Mouse (Mus musculus) granulocyte monocyte progenitor cell, adult 5-6 weeks (primary cell): ENCODE measurements around the gene Ror1. TPM values are rescaled to one million over a fixed set of nuclear protein-coding genes. Genes with fewer than 3 reads are reported as not detected.

ENCODE experiments used
- ATAC-seq: replicated peaks from 2 replicates; pipeline ENCODE4 v1.8.0; 2016; ENCODE audit warnings: mild to moderate bottlenecking, moderate TSS enrichment, inconsistent platforms; ENCODE audit not compliant: poor library complexity, severe bottlenecking
- total RNA-seq, 2 experiments: library from RNA; stranded (forward) in 1 of 2; stranded (reverse) in 1 of 2; fragments of 200-712, 200-1000 nt in 1 of 2; fragments of >200 nt in 1 of 2; fragmentation: Nextera tagmentation in 1 of 2; gene quantifications; 2 replicates each; pipeline ENCODE4 v1.2.3; 2014 to 2017

The Ror1 gene
- total RNA-seq, 2 experiments from 2014 or later = not detected

GRCm38 (mm10) chr4:100363666-100364065 lies 268.1 kb downstream of the Ror1 start:
- ATAC-seq = no peak

GRCm38 (mm10) chr4:100368691-100369090 lies 273.1 kb downstream of the Ror1 start:
- no peak for ATAC-seq

- no peak for ATAC-seq
These were observed 274.1 kb downstream of the Ror1 start for GRCm38 (mm10) chr4:100369541-100370174.

- ATAC-seq = no peak
These were observed 277.2 kb downstream of the Ror1 start for GRCm38 (mm10) chr4:100372806-100373205.

- ATAC-seq = no peak
These were observed 278.2 kb downstream of the Ror1 start for GRCm38 (mm10) chr4:100373780-100374179.

GRCm38 (mm10) chr4:100375286-100375685 lies 279.7 kb downstream of the Ror1 start:
- no peak for ATAC-seq

GRCm38 (mm10) chr4:100376163-100376562 lies 280.6 kb downstream of the Ror1 start:
- no peak for ATAC-seq

- ATAC-seq = no peak
These were observed 281.6 kb downstream of the Ror1 start for GRCm38 (mm10) chr4:100377231-100377630.

GRCm38 (mm10) chr4:100377996-100378395 lies 282.4 kb downstream of the Ror1 start:
- no peak for ATAC-seq

- ATAC-seq = peak; percentile 61
These were observed 286.2 kb downstream of the Ror1 start for GRCm38 (mm10) chr4:100381760-100382159.

GRCm38 (mm10) chr4:100386272-100386988 lies 290.8 kb downstream of the Ror1 start:
- ATAC-seq = no peak

GRCm38 (mm10) chr4:100390436-100390835 lies 294.8 kb downstream of the Ror1 start:
- ATAC-seq = no peak

GRCm38 (mm10) chr4:100391021-100391420 lies 295.4 kb downstream of the Ror1 start:
- no peak for ATAC-seq

GRCm38 (mm10) chr4:100393374-100394061 lies 297.9 kb downstream of the Ror1 start:
- ATAC-seq = no peak

GRCm38 (mm10) chr4:100395407-100395806 lies 299.8 kb downstream of the Ror1 start:
- ATAC-seq = no peak

- ATAC-seq = no peak
These were observed 302.5 kb downstream of the Ror1 start for GRCm38 (mm10) chr4:100398079-100398478.

- no peak for ATAC-seq
These were observed 305.5 kb downstream of the Ror1 start for GRCm38 (mm10) chr4:100401078-100401477.

- no peak for ATAC-seq
These were observed 306.2 kb downstream of the Ror1 start for GRCm38 (mm10) chr4:100401581-100402470.

- ATAC-seq = peak; percentile 79
These were observed 311.8 kb downstream of the Ror1 start for GRCm38 (mm10) chr4:100407261-100407874.

GRCm38 (mm10) chr4:100409521-100409920 lies 313.9 kb downstream of the Ror1 start:
- no peak for ATAC-seq
